ENCODE assay signal across 10 mouse cellular contexts in genomic region chr17:80800454-80800853, GRCm38 (mm10).
A peak's percentile ranks its signal among the peaks of the same experiment; 100 is the strongest.
DNase-seq lines count a peak whose midpoint lies in the region; ATAC-seq and TF ChIP-seq lines count a peak whose summit lies in the region.
"Had no signal": no experiment of that assay in that cellular context is flagged by ENCODE, and none has a peak within 500 bp of the region (broad histone marks: within the 10 kb centered on the region; RNA-seq: fewer than 3 reads in every experiment).

No protein-coding gene starts in this region.

- no peak for DNase-seq in gastrocnemius, adult 2 months
- no peak for DNase-seq in gastrocnemius, postnatal 36 days
- DNase-seq in lung, embryonic 14.5 days: no peak
- DNase-seq in lung, postnatal 25 days (ENCODE audit: low spot score): no peak
- DNase-seq in cerebellum, adult 2 months: peak; percentile 37 to 39
- DNase-seq in lung, postnatal 36 days: peak; percentile 25
- DNase-seq in layer of hippocampus, postnatal 10 days (ENCODE audit: low spot score in 2 of 2): no peak
- DNase-seq: kidney, adult 2 months; liver, embryonic 13.5 days had no signal

- TF ChIP-seq POLR2A in cerebellum, adult 2 months (IDR thresholded peaks at IDR 0.05; ENCODE audit: borderline replicate concordance, insufficient read depth, low read length): no peak

- no peak for TF ChIP-seq CTCF in gastrocnemius, adult 2 months (IDR thresholded peaks at IDR 0.05)
- no peak for TF ChIP-seq CTCF in lung, embryonic 14.5 days (IDR thresholded peaks at IDR 0.05; ENCODE audit: low read depth)
- no peak for TF ChIP-seq CTCF in cerebellum, adult 2 months (IDR thresholded peaks at IDR 0.05; ENCODE audit: borderline replicate concordance, insufficient read depth, low read depth, low read length)

- no peak for ATAC-seq in lung, embryonic 14.5 days (ENCODE audit: insufficient read depth)
- ATAC-seq in megakaryocyte-erythroid progenitor cell, adult 5-6 weeks (replicated peaks; ENCODE audit: low FRiP score, low TSS enrichment, poor library complexity, severe bottlenecking): no peak; the same call in 1 of the 2 replicates

- no peaks in the 10 kb centered on the region for H3K27me3 ChIP-seq in lung, embryonic 14.5 days (ENCODE audit: insufficient read depth, low read length)
- no peaks in the 10 kb centered on the region for H3K27me3 ChIP-seq in cerebellum, adult 2 months (ENCODE audit: control insufficient read depth, insufficient read depth, low read length)

- WGBS in lung, embryonic 14.5 days: 61% methylated on average over 5 of the region's 5 CpGs
- 51% methylated on average over 5 of the region's 5 CpGs for WGBS in cerebellum, adult 2 months

- H3K4me3 ChIP-seq in gastrocnemius, adult 2 months: peak overlapping the region; percentile 53; the same call in 1 of the 2 replicates
- H3K4me3 ChIP-seq in lung, embryonic 14.5 days (ENCODE audit: low read depth, low read length): no peak overlapping the region
- H3K4me3 ChIP-seq in cerebellum, adult 2 months (replicated peaks; ENCODE audit: insufficient read depth, low read depth, low read length): no peak overlapping the region
- H3K4me3 ChIP-seq: liver, embryonic 13.5 days had no signal

- H3K4me1 ChIP-seq in lung, embryonic 14.5 days (ENCODE audit: insufficient read depth): peaks cover 24% of the 10 kb centered on the region
- peaks cover 25% of the 10 kb centered on the region; the same call in 1 of the 2 replicates for H3K4me1 ChIP-seq in cerebellum, adult 2 months (ENCODE audit: control insufficient read depth, insufficient read depth, low read length)

- no peak overlapping the region for H3K9ac ChIP-seq in lung, embryonic 14.5 days
- H3K9ac ChIP-seq: liver, embryonic 13.5 days had no signal

- H3K36me3 ChIP-seq in lung, embryonic 14.5 days (ENCODE audit: insufficient read depth): no peaks in the 10 kb centered on the region
- H3K36me3 ChIP-seq: liver, embryonic 13.5 days had no signal

- peak overlapping the region; percentile 52 for H3K4me2 ChIP-seq in lung, embryonic 14.5 days

- intact Hi-C loops in gastrocnemius, adult 2 months (cut with DNase I): no loop called here
- intact Hi-C loops in gastrocnemius, postnatal 36 days (cut with DNase I): no loop called here

- H3K27ac ChIP-seq in gastrocnemius, adult 2 months: peak overlapping the region; percentile 81
- H3K27ac ChIP-seq in lung, embryonic 14.5 days (ENCODE audit: low read depth): peak overlapping the region; percentile 95
- H3K27ac ChIP-seq in cerebellum, adult 2 months (ENCODE audit: insufficient read depth, low read length): peak overlapping the region; percentile 47; the same call in 1 of the 2 replicates
- H3K27ac ChIP-seq: liver, embryonic 13.5 days had no signal

- H3K9me3 ChIP-seq in lung, embryonic 14.5 days (ENCODE audit: low read depth, low read length): no peaks in the 10 kb centered on the region
- H3K9me3 ChIP-seq: liver, embryonic 13.5 days had no signal

Comparison
In these comparisons a context has a peak if more than half of its experiments do, and no peak if none do; other contexts are left out.
1. DNase-seq: peak in cerebellum, adult 2 months (2 of 2) and lung, postnatal 36 days (single experiment); none in gastrocnemius, adult 2 months (single experiment), gastrocnemius, postnatal 36 days (0 of 2), lung, embryonic 14.5 days (single experiment), lung, postnatal 25 days (single experiment) and layer of hippocampus, postnatal 10 days (0 of 2).
2. Peak in every context shown above with its lines, with median percentiles within 50 percentile points of each other: H3K27ac ChIP-seq.